Mouse (Mus musculus): Measurements from ENCODE around the gene Ptprj. TPM values are rescaled to one million over a fixed set of nuclear protein-coding genes. Genes with fewer than 3 reads are reported as not detected.

Gene Ptprj
- total and polyA plus RNA-seq, 3 experiments, result 6.9 to 8.9 (median 7.3) TPM

- peaks cover 3 to 4% of the 10 kb centered on the region in 2 experiments for H3K36me3 ChIP-seq (replicated peaks in 1 of 2; ENCODE audit: control insufficient read depth in 1 of 2, insufficient read depth in 1 of 2, low read length in 1 of 2)
- no peak for DNase-seq (ENCODE audit: extremely low read depth)
- H3K4me1 ChIP-seq (ENCODE audit: control insufficient read depth in 1 of 2, insufficient read depth in 2 of 2), result peaks cover 28 to 84% of the 10 kb centered on the region in 2 experiments
- H3K27me3 ChIP-seq (replicated peaks), result no peaks in the 10 kb centered on the region
- no peak overlapping the region for H3K9ac ChIP-seq (ENCODE audit: insufficient read depth, low read depth)
- dilution Hi-C loops (cut with MboI; ENCODE audit: extremely low pct_ligation_motif_present, extremely low pct_unique_long_range_greater_than_20kb, low sequenced_read_pairs) (no loop called here), in situ Hi-C loops (cut with MboI; ENCODE audit: low pct_ligation_motif_present, low pct_unique_long_range_greater_than_20kb, low sequenced_read_pairs) (loop anchor here (5.0 kb wide), 1 partner anchor 63 kb away; no protein-coding TSS in a partner anchor)
- peaks cover 23% of the 10 kb centered on the region for H3K79me2 ChIP-seq (replicated peaks; ENCODE audit: control insufficient read depth, extremely low read depth, insufficient read depth, poor library complexity, severe bottlenecking)
- H3K4me3 ChIP-seq (replicated peaks in 1 of 3; ENCODE audit: low read depth in 2 of 3, low read length in 2 of 3, poor library complexity in 1 of 3), result no peak overlapping the region
- no peak overlapping the region for H3K4me2 ChIP-seq (ENCODE audit: insufficient read depth, low read depth, poor library complexity, severe bottlenecking)
- H3K27ac ChIP-seq (ENCODE audit: insufficient read depth, low read depth), result no peak overlapping the region
- TF ChIP-seq CHD2 (IDR thresholded peaks at IDR 0.05; ENCODE audit: low read length) (no peak), ZC3H11A (IDR thresholded peaks at IDR 0.05; ENCODE audit: low read depth, low read length) (no peak), IRF4 (IDR thresholded peaks at IDR 0.05; ENCODE audit: low read depth, low read length) (no peak), HCFC1 (IDR thresholded peaks at IDR 0.05; ENCODE audit: low read depth, low read length) (no peak), MXI1 (IDR thresholded peaks at IDR 0.05; ENCODE audit: low read depth, low read length) (no peak), POLR2A (IDR thresholded peaks at IDR 0.05; ENCODE audit: low read depth, low read length) (no peak), RCOR1 (conservative IDR thresholded peaks at IDR 0.05; ENCODE audit: low read depth, low read length) (no peak), MAX (IDR thresholded peaks at IDR 0.05; ENCODE audit: low read length) (no peak), ELF1 (IDR thresholded peaks at IDR 0.05; ENCODE audit: low read depth, low read length) (no peak), ZKSCAN1 (IDR thresholded peaks at IDR 0.05; ENCODE audit: borderline replicate concordance, low read depth, low read length) (no peak), USF2 (conservative IDR thresholded peaks at IDR 0.05; ENCODE audit: low read depth, low read length) (no peak), E2F4 (IDR thresholded peaks at IDR 0.05; ENCODE audit: insufficient replicate concordance, low read depth, low read length) (no peak), ZNF384 (IDR thresholded peaks at IDR 0.05; ENCODE audit: low read depth, low read length) (no peak), USF1 (IDR thresholded peaks at IDR 0.05; ENCODE audit: low read depth, low read length) (no peak), MYC (IDR thresholded peaks at IDR 0.05; ENCODE audit: low read depth, low read length) (no peak), JUN (IDR thresholded peaks at IDR 0.05; ENCODE audit: insufficient read depth, low read depth, low read length) (no peak), JUND (conservative IDR thresholded peaks at IDR 0.05; ENCODE audit: low read depth, low read length) (no peak), MEF2A (IDR thresholded peaks at IDR 0.05; ENCODE audit: borderline replicate concordance, low read depth, low read length) (no peak)
- H3K9me3 ChIP-seq (replicated peaks; ENCODE audit: low read length), result no peaks in the 10 kb centered on the region
Measured at GRCm38 (mm10) chr2:90565192-90565929, 15.1 kb downstream of the Ptprj start.

GRCm38 (mm10) chr2:90564552-90564951 is 15.9 kb downstream of the Ptprj start:
- TF ChIP-seq POLR2A (IDR thresholded peaks at IDR 0.05; ENCODE audit: low read depth, low read length), result no peak
- TF ChIP-seq E2F4 (IDR thresholded peaks at IDR 0.05; ENCODE audit: insufficient replicate concordance, low read depth, low read length), result no peak
- TF ChIP-seq ZC3H11A (IDR thresholded peaks at IDR 0.05; ENCODE audit: low read depth, low read length), result no peak
- H3K27ac ChIP-seq (ENCODE audit: insufficient read depth, low read depth), result no peak overlapping the region
- H3K9me3 ChIP-seq (replicated peaks; ENCODE audit: low read length), result no peaks in the 10 kb centered on the region
- H3K4me3 ChIP-seq (replicated peaks in 1 of 3; ENCODE audit: low read depth in 2 of 3, low read length in 2 of 3, poor library complexity in 1 of 3), result no peak overlapping the region
- no peak overlapping the region for H3K4me2 ChIP-seq (ENCODE audit: insufficient read depth, low read depth, poor library complexity, severe bottlenecking)
- in situ Hi-C loops (cut with MboI; ENCODE audit: low pct_ligation_motif_present, low pct_unique_long_range_greater_than_20kb, low sequenced_read_pairs) (no loop called here), dilution Hi-C loops (cut with MboI; ENCODE audit: extremely low pct_ligation_motif_present, extremely low pct_unique_long_range_greater_than_20kb, low sequenced_read_pairs) (no loop called here)
- peaks cover 3 to 4% of the 10 kb centered on the region in 2 experiments for H3K36me3 ChIP-seq (replicated peaks in 1 of 2; ENCODE audit: control insufficient read depth in 1 of 2, insufficient read depth in 1 of 2, low read length in 1 of 2)
- peaks cover 25 to 84% of the 10 kb centered on the region in 2 experiments for H3K4me1 ChIP-seq (ENCODE audit: control insufficient read depth in 1 of 2, insufficient read depth in 2 of 2)
- no peak overlapping the region for H3K9ac ChIP-seq (ENCODE audit: insufficient read depth, low read depth)
- H3K27me3 ChIP-seq (replicated peaks), result no peaks in the 10 kb centered on the region
- H3K79me2 ChIP-seq (replicated peaks; ENCODE audit: control insufficient read depth, extremely low read depth, insufficient read depth, poor library complexity, severe bottlenecking), result peaks cover 26% of the 10 kb centered on the region
- no peak for DNase-seq (ENCODE audit: extremely low read depth)

Measured in CH12.LX (cell line).